Mouse (Mus musculus) ES-E14 (cell line): Measurements from ENCODE around the gene Olfr345. TPM values are rescaled to one million over a fixed set of nuclear protein-coding genes. Genes with fewer than 3 reads are reported as not detected.

Source experiments
- DNase-seq: peaks from one replicate; pipeline ENCODE4 v3.0.0-alpha.2; 2013; ENCODE audit warnings: low read depth, low spot score
- H3K27ac ChIP-seq: 2 replicates; pipeline ENCODE4 v1.5.1; 2012; ENCODE audit warnings: low read depth, mild to moderate bottlenecking, low read length, moderate library complexity, mixed read lengths; ENCODE audit not compliant: poor library complexity, insufficient read depth, severe bottlenecking
- H3K36me3 ChIP-seq: 2 replicates; pipeline ENCODE4 v1.6.1; 2012; ENCODE audit warnings: mild to moderate bottlenecking, low read length, moderate library complexity, mixed read lengths; ENCODE audit not compliant: control insufficient read depth, poor library complexity, insufficient read depth, severe bottlenecking
- H3K4me1 ChIP-seq, 2 experiments: fragments of 150-350 bp in 1 of 2; sonication (generic) in 1 of 2; 2 replicates each; pipeline ENCODE4 v1.6.1; 2012; ENCODE audit warnings: low read length in 2 of 2, mild to moderate bottlenecking in 1 of 2, mixed read lengths in 1 of 2; ENCODE audit not compliant: control insufficient read depth in 2 of 2, insufficient read depth in 2 of 2, poor library complexity in 1 of 2
- H3K4me3 ChIP-seq, 2 experiments: fragments of 150-350 bp in 1 of 2; sonication (generic) in 1 of 2; 2 replicates each; pipeline ENCODE4 v1.5.1; 2012; ENCODE audit warnings: low read length in 2 of 2, low read depth in 1 of 2, mild to moderate bottlenecking in 1 of 2, mixed read lengths in 1 of 2; ENCODE audit not compliant: insufficient read depth in 1 of 2, poor library complexity in 1 of 2, severe bottlenecking in 1 of 2
- H3K9ac ChIP-seq: 2 replicates; pipeline ENCODE4 v1.6.1; 2012; ENCODE audit warnings: low read depth, mild to moderate bottlenecking, low read length, mixed read lengths; ENCODE audit not compliant: poor library complexity, insufficient read depth, severe bottlenecking
- H3K9me3 ChIP-seq: fragments of 150-350 bp; sonication (generic); 2 replicates; pipeline ENCODE4 v1.6.1; 2012; ENCODE audit warnings: low read depth, mild to moderate bottlenecking, low read length; ENCODE audit not compliant: control insufficient read depth, insufficient read depth
- CHD2 ChIP-seq: IDR thresholded peaks from 2 replicates; pipeline ENCODE4 v1.6.1; 2014; ENCODE audit warnings: mild to moderate bottlenecking, low read depth, low read length, inconsistent platforms
- HCFC1 ChIP-seq: IDR thresholded peaks from 2 replicates; pipeline ENCODE4 v1.6.1; 2012; ENCODE audit warnings: low read length, inconsistent platforms, borderline replicate concordance; ENCODE audit not compliant: insufficient read depth
- MAFK ChIP-seq: IDR thresholded peaks from 2 replicates; pipeline ENCODE4 v1.6.1; 2014; ENCODE audit warnings: mild to moderate bottlenecking, low read depth, low read length, inconsistent platforms; ENCODE audit not compliant: insufficient read depth
- ZC3H11A ChIP-seq: IDR thresholded peaks from 2 replicates; pipeline ENCODE4 v1.6.1; 2012; ENCODE audit warnings: low read depth, mild to moderate bottlenecking, inconsistent platforms, low read length, borderline replicate concordance
- ZNF384 ChIP-seq: IDR thresholded peaks from 2 replicates; pipeline ENCODE4 v1.6.1; 2012; ENCODE audit warnings: low read depth, low read length, inconsistent platforms
- in situ Hi-C, 2 experiments: fragments of 600-800 bp; cut with MboI; formaldehyde crosslinking; loops; one replicate each; pipeline ENCODE4 v1.15.1; 2025; ENCODE audit warnings: low sequenced_read_pairs in 2 of 2, inconsistent platforms in 1 of 2; ENCODE audit not compliant: unreplicated experiment in 2 of 2
- total RNA-seq: library from RNA; depleted of rRNA; stranded (reverse); fragments of 300-350 nt; gene quantifications from 2 replicates; pipeline ENCODE4 v1.2.3, GENCODE M21; 2012; rRNA removed

The Olfr345 gene
- not detected in 2 replicates for total RNA-seq

- no peak within 1 kb of the TSS for H3K4me3 ChIP-seq
- no peak for DNase-seq
- H3K9me3 ChIP-seq, result no peaks in the 10 kb centered on the region
- no peak within 1 kb of the TSS for H3K27ac ChIP-seq
- no peak within 1 kb of the TSS for H3K9ac ChIP-seq
- in situ Hi-C loops, result no loop called here
- no peak for TF ChIP-seq CHD2
- no peak for TF ChIP-seq HCFC1
- no peak for TF ChIP-seq MAFK
- TF ChIP-seq ZNF384, result no peak
- TF ChIP-seq ZC3H11A, result no peak
- no peaks in the 10 kb centered on the region for H3K36me3 ChIP-seq
- no peaks in the 10 kb centered on the region for H3K4me1 ChIP-seq
These were observed at the start of gene Olfr345 for GRCm38 (mm10) chr2:36639741-36640140. TSS of gene Olfr345 (plus strand) at chr2:36640041.

GRCm38 (mm10) chr2:36685488-36685887 is 45.6 kb downstream of the Olfr345 start, which contains the start of gene Olfr346:
TSS of gene Olfr346 (plus strand) at chr2:36685788.
- H3K9me3 ChIP-seq, result no peaks in the 10 kb centered on the region

More at GRCm38 (mm10) chr2:36685488-36685887, 45.6 kb downstream of the Olfr345 start, which contains the start of gene Olfr346:
- H3K27ac ChIP-seq, result no peak within 1 kb of the TSS
- no peak within 1 kb of the TSS for H3K4me3 ChIP-seq
- H3K9ac ChIP-seq, result no peak within 1 kb of the TSS
- in situ Hi-C loops, result no loop called here
- no peaks in the 10 kb centered on the region for H3K36me3 ChIP-seq
- DNase-seq, result no peak
- no peak for TF ChIP-seq ZC3H11A
- TF ChIP-seq MAFK, result no peak
- no peak for TF ChIP-seq CHD2
- TF ChIP-seq HCFC1, result no peak
- no peak for TF ChIP-seq ZNF384
- H3K4me1 ChIP-seq, result no peaks in the 10 kb centered on the region

Other genes with a start within 250 kb of the Olfr345 start
- not detected in 2 replicates for gene Olfr339, start 221.1 kb upstream of the Olfr345 start, total RNA-seq
- 0.69 TPM in 1 of 2 replicates, not detected in the other for gene Olfr340, start 187.5 kb upstream of the Olfr345 start, total RNA-seq
- gene Olfr341, start 157.6 kb upstream of the Olfr345 start, total RNA-seq, result not detected in 2 replicates
- gene Olfr342, start 115.0 kb upstream of the Olfr345 start, total RNA-seq, result not detected in 2 replicates
- gene Olfr344, start 73.4 kb upstream of the Olfr345 start, total RNA-seq, result not detected in 2 replicates
- gene Olfr346, start 45.7 kb downstream of the Olfr345 start, total RNA-seq, result not detected in 2 replicates
- not detected in 2 replicates for gene Olfr347, start 91.9 kb downstream of the Olfr345 start, total RNA-seq
- gene Olfr348, start 144.2 kb downstream of the Olfr345 start, total RNA-seq, result not detected in 2 replicates
- gene Olfr50, start 150.5 kb downstream of the Olfr345 start, total RNA-seq, result not detected in 2 replicates
- not detected in 2 replicates for gene Olfr3, start 177.0 kb downstream of the Olfr345 start, total RNA-seq
- not detected in 2 replicates for gene Olfr350, start 206.3 kb downstream of the Olfr345 start, total RNA-seq
- gene Olfr351, start 222.6 kb downstream of the Olfr345 start, total RNA-seq, result not detected in 2 replicates
- not detected in 2 replicates for gene Olfr352, start 228.4 kb downstream of the Olfr345 start, total RNA-seq